Mouse (Mus musculus) frontal cortex, adult (tissue): ENCODE results near the gene Golph3l.
A peak's percentile ranks its signal among the peaks of the same experiment; 100 is the strongest.

Experiments
- ATAC-seq: cut with Nextera tagmentation; 2 replicates; pipeline ENCODE4 v1.9.2; 2017; ENCODE audit warnings: mild to moderate bottlenecking, moderate library complexity, mixed read lengths; ENCODE audit not compliant: low TSS enrichment

Gene Golph3l

DNA sequence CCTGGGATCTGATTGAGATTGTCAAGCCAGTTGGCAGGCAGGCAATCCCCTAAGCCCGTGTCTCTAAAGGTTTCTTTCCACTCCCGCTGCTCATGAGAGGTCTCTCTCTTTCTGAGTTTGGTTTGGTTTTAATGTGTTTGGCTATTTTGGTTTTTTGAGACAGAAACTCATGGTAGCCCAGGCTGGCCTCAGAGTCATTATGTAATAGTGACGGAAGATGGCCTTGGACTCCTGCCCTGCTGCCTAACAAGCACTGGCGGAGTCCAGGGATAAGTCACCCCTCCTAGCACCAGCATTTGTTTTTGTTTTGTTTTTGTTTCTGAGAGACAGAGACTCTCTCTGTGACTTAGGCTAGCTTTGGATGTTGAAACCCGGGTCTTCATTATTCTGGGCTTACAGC is 66.7 kb downstream of the Golph3l start:
- ATAC-seq = no peak

DNA sequence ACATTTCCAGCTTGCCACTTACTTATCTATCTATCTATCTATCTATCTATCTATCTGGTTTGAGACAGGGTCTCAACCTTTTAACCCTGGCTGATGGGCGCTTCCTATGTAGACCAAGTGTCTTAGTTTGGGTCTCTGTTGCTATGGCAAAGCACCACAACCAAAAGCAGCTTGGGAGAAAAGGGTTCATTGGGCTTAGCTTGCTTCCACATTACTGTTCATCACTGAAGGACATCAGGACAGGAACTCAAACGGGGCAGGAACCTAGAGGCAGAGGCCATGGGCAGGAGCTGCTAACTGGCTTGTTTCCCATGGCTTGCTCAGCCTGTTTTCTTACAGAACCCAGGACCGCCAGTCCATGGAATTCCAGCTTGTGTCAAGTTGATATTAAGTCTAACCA is 68.4 kb downstream of the Golph3l start:
- ATAC-seq = no peak

DNA sequence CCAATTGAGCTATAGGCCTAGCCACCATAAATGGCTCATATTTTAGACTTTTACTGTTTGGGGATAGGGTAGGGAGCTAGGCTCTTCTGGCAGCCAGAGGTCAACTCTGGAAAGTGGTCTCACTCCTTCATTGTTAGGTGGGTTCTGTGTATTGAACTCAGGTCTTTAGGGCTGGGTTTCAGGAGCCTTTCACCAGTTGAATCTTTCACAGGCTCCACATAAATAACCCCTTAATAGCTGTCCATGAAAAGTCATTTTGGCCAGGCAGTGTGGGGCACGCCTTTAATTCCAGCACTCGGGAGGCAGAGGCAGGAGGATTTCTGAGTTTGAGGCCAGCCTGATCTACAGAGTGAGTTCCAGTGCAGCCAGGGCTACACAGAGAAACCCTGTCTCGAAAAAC is 69.0 kb downstream of the Golph3l start:
- ATAC-seq = no peak

DNA sequence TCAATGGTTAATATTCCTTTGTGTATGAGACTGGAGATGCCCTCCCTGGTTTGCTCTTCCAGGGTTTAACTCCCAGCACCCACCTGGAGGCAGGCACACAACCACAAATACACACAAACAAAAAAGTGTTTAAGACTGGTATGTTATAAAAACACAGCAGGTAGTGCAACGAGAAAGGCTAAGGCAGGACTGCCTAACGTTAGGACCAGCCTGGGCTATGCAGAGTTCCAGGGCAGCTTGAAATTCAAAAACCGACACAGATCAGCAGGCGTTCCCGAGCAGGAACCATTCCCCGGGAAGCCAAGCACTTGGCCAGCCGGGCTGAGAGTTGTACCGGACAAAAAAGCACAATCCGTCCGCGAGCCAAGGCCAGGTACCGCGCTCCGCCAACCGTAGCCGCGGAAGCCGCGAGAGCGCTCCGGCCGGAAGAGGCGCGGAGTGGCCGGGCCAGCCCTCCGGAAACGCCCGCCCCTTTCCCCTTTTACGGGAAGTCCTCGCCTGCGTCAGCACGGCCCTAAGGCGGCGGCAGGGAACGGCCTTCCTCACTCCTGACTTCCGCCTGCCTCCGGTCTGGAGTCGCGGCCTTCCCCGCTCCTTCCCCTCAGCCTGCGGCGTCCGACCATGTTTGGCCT is 69.6 kb downstream of the Golph3l start, which contains the start of gene Mcl1:
Gene Mcl1 (plus strand): TSS at position 553 of the 632 bp plus-strand sequence.
- peak; percentile 94 for ATAC-seq

DNA sequence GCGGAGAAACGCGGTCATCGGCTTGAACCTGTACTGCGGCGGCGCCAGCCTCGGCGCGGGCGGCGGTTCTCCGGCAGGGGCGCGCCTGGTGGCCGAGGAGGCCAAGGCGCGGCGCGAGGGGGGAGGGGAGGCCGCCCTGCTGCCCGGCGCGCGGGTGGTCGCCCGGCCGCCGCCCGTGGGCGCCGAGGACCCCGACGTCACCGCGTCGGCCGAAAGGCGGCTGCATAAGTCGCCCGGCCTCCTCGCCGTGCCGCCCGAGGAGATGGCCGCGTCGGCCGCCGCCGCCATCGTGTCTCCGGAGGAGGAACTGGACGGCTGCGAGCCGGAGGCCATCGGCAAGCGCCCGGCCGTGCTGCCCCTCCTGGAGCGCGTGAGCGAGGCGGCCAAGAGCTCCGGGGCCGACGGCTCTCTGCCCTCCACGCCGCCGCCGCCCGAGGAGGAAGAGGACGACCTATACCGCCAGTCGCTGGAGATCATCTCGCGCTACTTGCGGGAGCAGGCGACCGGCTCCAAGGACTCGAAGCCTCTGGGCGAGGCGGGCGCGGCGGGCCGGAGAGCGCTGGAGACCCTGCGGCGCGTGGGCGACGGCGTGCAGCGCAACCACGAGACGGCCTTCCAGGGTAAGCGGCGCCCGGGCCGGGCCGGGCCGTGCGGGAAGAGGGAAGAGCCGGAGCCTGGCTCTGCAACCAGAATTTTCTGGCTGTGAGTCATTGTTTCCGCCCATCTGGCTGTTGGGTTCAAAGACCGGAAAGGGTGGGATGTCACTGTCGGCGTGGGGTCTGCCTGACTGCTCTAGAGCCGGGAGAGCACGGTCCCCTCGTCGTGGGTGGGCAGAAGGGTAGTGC is 70.4 kb downstream of the Golph3l start:
- peak; percentile 51 for ATAC-seq

DNA sequence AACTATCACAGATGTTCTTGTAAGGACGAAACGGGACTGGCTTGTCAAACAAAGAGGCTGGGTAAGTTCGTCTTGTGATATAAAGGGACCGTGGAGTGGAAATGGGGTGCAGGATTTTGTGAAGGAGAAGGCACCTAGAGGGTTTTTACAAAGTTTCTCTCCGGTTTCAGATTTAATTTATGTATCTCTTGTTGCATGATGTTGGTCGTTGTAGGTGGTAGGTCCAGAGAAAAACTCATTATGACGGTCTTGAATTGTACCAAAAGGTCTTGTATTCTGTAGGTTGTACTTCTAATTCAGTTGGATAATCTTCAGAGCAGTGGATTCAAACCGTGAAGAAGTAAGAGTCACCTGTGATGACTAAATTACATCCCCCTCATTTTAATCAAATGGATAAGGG is 71.2 kb downstream of the Golph3l start:
- ATAC-seq = no peak

DNA sequence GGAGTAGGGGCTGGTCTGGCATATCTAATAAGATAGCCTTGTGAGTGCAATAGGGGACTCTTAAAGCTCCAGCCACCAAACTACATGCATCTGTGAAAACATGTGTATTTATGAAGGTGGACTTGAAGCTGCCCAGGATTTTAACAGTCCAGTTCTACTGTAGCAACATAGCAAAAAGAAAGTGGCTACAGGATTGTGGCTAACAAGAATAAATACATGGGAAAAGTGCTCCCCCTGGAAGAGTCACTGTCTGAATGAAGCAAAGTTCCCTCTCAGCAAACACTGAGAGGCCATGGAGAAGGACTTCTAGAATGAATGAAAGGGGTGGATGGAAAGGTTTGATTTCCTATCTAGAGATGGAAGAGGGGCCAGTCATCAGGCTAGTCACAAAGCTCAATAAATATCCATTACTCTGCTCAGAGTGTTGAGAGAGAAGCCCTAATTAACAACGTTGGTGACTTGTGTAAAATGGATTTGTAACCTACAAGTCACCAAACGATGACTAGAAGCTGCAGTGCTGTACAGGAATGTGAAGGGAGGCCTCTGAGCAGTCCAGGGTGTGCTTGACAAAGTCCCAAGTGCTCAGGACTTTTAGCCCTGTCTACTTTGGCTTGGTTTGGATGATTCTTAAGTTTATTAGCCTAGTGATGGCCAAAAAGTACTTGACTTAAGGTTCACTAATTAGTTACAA is 72.2 kb downstream of the Golph3l start:
- ATAC-seq = no peak

DNA sequence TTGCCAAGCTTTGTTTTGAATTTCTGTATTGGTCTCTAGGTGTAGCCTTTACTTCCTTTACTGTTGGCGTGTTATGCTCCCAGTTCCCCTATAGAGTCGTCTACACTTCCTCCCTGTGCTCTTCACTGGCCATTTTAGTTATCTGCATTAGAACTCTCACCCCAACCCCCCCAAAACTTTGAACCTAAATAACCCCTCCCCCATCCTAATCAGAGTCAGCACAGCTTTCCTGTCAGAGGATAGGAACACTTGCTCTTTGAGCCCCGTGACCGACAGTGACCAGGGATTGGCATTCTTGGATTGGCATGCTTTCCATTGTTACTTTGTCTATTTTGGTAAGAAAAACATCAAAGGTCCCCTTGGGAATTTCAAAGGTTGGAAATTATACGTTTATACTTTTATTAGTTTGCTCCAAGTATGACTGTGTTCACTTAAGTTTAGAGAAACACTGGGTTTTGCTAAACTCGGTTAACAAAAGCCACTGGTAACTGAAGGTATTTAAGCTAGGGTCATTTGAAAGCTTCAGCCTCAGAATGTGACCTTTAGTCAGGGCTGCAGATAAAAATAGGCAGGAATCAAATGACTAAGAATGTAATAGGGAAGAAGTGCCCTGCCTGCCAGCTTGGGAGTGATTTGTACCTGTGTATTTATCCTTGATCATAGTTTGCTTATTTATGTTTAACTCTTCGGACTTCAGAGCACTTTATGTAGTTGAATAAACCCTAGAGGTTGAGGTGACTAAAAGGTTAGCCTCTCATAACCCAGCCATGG is 73.4 kb downstream of the Golph3l start:
- no peak for ATAC-seq

DNA sequence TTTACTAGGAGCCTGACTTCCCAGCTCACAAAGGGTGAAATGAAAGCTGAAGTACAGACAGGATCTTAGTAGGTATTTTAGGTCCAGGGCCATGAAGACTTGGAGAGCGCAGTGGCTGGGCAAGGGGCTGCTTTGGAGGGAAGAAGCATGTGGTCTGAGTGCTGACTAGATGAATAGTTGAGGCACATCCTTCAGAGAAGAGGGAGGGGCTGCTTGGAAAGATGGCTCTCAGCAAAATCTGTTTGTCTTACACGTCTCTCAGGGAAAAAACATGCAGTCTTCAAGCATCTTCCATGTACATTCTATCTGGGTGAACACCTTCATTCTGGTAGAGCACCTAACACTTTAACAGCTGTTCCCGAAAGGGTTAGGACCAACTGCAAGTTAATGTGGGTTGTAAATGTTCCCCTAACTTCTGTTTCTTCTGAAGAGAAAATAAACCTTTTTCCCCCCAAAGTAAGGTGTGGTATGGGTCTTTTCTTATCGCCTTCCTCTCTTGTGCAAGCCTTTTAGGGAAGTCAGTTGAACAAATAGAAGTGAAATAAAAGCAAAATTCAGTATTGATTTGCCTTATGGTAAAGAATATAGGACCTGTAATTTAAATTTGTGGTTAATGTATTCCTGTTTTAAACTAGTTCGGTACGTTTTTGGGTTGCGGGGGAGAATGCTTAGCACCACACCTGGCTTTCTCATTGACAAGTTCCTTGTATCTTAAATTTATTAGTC is 74.2 kb downstream of the Golph3l start:
- no peak for ATAC-seq

DNA sequence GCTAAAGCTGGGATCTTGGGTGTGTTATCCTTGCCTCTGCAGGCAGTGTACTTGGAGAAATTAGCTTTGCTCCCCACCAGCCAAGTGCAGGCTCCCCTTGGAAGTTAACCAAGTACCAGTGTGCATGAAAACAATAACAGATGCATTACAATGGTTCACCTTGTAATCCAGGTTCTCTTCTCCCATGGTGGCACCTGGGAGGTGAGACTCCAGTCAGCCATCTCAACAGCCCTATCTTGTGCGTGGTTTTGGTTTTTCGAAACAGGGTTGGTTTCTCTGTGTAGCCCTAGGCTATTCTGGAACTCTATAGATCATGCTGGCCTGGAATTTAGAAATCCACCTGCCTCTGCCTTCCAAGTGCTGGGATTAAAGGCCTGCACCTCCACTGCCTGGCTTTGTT is 74.8 kb downstream of the Golph3l start:
- ATAC-seq = no peak

DNA sequence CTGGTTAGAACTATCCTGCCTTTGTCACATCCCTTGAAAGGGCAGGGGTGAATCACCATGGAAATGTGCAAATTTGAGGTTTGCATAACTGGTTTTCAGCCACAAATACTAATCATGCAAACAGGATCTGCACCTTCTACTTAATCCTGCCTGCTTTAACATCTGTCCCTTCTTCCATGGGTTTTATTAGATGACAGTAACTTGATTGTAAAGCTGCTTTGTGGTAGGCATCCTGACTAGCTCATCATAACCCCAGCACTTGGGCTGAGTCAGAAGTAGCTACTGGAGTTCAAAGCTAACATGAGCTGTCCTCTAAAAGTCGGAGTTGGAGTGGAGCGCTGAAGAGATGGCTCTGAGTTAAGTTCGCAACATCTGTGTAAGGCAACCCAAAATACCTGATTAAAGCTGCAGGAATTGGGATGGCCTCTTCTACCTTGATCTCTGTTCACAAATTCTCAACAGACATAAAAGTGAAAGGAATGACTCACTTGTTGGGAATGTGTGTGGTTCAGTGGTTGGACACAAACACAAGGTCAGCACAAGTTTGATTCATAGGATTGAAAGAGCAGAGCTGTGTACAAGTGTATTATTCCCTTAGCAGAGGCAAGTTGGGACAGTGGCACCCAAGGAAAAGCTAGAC is 75.4 kb downstream of the Golph3l start:
- no peak for ATAC-seq

DNA sequence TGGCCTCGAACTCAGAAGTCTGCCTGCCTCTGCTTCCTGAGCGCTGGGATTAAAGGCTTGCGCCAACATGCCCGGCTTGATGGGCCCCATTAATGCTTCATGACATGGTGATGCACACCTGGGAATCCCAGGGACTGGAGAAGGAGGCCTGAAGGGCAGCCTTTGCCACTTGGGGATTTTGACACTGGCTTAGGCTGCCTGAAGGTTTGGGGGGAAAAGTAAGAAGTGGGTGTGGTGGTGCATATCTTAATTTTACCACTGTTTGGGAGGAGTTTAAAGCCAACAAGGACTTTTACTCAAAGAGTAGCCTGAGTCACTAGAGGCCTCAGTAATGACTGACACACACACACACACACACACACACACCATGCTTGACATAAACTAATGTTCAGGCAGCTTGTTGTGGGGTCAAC is 76.2 kb downstream of the Golph3l start:
- no peak for ATAC-seq

DNA sequence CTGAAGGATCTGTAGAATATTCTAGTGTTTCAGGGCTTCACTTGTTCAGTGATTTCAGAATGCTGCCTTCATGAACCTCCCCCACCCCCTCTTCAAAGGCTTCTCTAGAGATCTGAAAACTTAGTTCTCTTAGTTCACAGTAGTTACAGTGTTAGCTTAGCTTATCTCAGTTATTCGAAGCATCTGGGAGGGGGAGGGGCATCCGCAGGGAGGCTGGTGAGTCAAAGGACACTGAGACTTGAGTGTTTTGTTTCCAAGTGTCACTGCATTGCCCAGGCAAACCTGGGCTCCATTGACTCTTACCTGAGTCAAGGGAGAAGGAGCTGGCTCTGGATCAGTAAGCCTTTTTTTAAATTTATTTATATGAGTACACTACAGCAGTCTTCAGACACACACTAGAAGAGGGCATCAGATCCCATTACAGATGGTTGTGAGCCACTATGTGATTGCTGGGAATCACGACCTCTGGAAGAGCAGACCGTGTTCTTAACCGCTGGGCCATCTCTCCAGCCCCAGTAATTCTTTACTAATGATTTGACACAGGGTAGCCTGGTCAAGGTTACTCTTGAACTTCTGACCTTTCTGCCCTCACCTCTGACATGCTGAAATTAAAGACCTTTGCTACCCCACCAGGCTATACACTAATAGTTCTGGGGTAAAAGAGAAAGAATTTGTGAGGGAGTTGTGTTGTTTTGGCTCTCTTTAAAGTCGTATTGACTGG is 77.5 kb downstream of the Golph3l start:
- ATAC-seq = no peak

DNA sequence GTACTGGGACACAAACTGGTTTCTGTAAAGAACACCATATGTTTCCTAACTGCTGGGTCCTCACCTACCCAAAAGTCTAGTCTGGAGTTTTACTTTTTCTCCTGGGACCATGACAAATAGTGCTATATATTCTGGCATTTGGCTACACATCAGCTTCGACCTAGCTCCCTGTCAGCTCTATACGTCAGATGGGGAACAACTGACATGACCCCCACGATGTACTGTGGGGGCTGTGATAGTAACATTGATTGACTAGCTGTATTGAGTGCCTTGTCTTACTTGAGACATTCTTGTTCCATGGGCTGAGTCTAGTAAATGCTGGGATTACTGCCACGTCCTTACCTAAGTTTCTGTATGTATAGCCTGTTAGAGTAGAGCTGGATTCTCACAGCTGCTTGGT is 78.8 kb downstream of the Golph3l start:
- ATAC-seq = no peak

DNA sequence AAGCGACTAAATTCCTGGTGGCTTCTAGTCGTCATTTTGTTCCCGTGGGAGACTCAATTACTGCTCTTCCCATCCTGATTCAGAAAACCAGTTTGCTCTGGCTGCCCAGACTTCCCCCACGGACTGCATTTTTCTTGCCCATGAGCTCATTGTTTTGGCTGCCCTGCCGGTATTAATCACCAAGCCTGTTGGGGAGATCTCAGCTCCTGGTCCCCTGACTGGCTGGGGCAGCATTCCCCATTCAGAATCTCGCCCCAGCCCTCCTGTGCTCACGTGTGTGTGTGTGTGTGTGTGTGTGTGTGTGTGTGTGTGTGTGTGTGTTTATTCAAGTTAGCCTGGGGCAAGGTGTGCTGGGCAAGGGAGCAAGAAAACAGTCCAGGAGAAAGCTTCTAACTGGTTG is 79.3 kb downstream of the Golph3l start:
- peak; percentile 76 for ATAC-seq
